Mouse (Mus musculus): ENCODE measurements around the gene Hes5. TPM values are rescaled to one million over a fixed set of nuclear protein-coding genes. Genes with fewer than 3 reads are reported as not detected.

Gene Hes5
- 1.1 TPM for total RNA-seq (2023)

DNA sequence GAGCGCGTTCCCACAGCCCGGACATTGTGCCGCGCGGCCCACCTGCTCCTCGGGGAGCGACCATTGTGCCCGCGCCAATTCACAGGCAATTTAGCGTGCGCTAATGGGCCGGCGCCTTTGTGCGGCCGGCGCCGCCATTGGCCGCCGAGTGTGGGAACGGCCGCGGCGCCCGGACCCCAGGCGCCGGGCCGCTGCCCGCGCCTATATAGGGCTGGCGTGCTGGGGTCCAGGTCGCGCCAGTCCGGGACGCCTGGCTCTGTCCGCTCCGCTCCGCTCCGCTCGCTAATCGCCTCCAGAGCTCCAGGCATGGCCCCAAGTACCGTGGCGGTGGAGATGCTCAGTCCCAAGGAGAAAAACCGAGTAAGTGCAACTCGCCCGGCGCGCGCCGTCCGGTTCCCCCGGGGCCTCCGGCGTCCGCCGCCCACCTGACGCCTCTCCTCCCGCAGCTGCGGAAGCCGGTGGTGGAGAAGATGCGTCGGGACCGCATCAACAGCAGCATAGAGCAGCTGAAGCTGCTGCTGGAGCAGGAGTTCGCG is at the start of gene Hes5:
Hes5 (plus strand) TSS at position 234 of the 536 bp plus-strand sequence.

DNA sequence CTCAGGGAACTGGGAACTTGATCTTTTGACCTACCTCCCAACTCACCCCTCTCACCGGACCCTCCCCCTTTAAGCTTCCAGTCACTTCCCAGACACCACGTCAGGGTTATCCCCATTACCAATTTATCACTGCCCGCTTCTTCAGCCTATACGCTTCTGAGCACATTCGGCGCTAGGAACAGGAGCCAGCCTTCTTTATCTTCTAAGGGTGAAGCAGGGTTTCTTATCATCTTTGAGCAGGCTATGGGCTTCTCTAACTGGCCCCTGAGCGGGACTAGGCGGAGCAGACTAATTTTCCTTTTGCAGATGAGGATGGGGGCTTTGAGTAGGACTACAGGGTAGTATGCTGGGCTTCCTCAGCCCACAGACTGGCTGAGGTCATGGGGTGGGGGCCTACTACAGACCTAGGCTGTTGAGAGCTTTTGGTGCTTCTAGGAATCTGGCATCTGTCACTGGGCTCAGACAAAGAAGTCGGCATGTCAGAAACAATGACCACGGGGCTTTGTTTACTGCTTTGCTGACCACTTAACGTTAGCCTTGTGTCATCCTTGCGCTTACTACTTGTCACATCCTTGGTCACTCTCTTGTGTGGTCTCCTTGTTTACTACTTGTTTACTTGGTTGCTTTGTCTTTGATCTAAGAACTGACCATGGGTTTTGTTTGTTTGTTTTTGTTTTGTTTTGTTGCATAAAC is 32.2 kb upstream of the Hes5 start, which contains the start of gene Tnfrsf14:
Tnfrsf14 (minus strand) TSS at position 169 of the 693 bp plus-strand sequence.

DNA sequence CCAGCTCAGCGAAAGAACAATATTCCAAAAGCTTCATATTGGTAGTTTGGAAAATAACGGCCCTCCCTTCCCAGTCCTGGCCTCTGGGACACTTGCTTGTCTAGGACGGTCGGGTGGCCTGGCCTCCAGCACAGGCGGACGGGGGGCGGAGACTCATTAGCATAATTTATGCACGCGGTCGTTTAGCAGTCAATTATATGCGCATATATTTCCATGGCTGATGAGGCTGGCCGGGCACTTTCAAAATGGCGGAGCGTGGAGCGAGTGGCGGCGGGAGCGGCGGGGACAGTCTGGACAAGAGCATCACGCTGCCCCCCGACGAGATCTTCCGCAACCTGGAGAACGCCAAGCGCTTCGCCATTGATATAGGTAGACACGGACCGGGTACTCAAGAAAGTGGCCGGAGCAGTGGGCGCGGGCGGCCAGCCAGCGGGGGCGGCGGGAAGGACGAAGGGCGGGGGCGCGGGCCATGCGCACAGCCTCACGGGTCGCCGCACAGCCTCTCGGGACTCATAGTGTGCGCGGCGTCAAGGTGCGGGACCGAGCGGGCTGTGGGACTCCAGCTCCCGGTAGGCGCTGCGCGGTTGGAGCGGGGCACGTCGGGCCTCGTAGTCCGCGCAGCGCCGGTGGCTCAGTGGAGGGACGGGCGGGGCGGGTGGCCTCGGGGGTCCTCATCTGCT is 3.3 kb downstream of the Hes5 start, which contains the start of gene Pank4:
Pank4 (plus strand) TSS at position 223 of the 680 bp plus-strand sequence.

Other genes starting within 250 kb of the Hes5 start
- not detected for gene Ttc34, start 123.5 kb upstream of the Hes5 start, total RNA-seq (2023)
- not detected for gene Mmel1, start 91.3 kb upstream of the Hes5 start, total RNA-seq (2023)
- gene Fam213b, start 61.8 kb upstream of the Hes5 start, total RNA-seq (2023), result 1.6 TPM
- gene Tnfrsf14, start 32.4 kb upstream of the Hes5 start, total RNA-seq (2023), result 150 TPM
- 121 TPM for gene Pank4, start 3.2 kb downstream of the Hes5 start, total RNA-seq (2023)
- gene Plch2, start 95.9 kb downstream of the Hes5 start, total RNA-seq (2023), result not detected
- 10.9 TPM for gene Pex10, start 106.1 kb downstream of the Hes5 start, total RNA-seq (2023)
- 56.6 TPM for gene Rer1, start 125.5 kb downstream of the Hes5 start, total RNA-seq (2023)
- gene Morn1, start 125.7 kb downstream of the Hes5 start, total RNA-seq (2023), result 1.5 TPM